Mouse (Mus musculus): ENCODE results near the gene Sox5.

GRCm38 (mm10) chr6:144463691-144464090 lies 318.1 kb downstream of the Sox5 start:
- TF ChIP-seq CTCF (IDR thresholded peaks at IDR 0.05; ENCODE audit: borderline replicate concordance, control insufficient read depth, extremely low read depth, insufficient read depth, low read length, poor library complexity) (no peak), POLR2A (IDR thresholded peaks at IDR 0.05; ENCODE audit: control insufficient read depth, extremely low read depth, insufficient read depth, low read length, poor library complexity) (no peak)
